Mouse (Mus musculus): Measurements from ENCODE around the gene Tnfrsf19.

- TF ChIP-seq CTCF (IDR thresholded peaks at IDR 0.05; ENCODE audit: low read depth, low read length), result no peak
- no peak for TF ChIP-seq POLR2AphosphoS5 (IDR thresholded peaks at IDR 0.05; ENCODE audit: insufficient replicate concordance, low read depth, low read length)
Observed at GRCm38 (mm10) chr14:61040236-61040635, 6.1 kb downstream of the Tnfrsf19 start.

All from G1E (cell line).